Mouse (Mus musculus): ENCODE measurements around the gene Tnk2. TPM values are rescaled to one million over a fixed set of nuclear protein-coding genes. Genes with fewer than 3 reads are reported as not detected.

The Tnk2 gene
- total RNA-seq, 2 experiments from 2014 or later, result 5.9 to 8.0 TPM

DNA sequence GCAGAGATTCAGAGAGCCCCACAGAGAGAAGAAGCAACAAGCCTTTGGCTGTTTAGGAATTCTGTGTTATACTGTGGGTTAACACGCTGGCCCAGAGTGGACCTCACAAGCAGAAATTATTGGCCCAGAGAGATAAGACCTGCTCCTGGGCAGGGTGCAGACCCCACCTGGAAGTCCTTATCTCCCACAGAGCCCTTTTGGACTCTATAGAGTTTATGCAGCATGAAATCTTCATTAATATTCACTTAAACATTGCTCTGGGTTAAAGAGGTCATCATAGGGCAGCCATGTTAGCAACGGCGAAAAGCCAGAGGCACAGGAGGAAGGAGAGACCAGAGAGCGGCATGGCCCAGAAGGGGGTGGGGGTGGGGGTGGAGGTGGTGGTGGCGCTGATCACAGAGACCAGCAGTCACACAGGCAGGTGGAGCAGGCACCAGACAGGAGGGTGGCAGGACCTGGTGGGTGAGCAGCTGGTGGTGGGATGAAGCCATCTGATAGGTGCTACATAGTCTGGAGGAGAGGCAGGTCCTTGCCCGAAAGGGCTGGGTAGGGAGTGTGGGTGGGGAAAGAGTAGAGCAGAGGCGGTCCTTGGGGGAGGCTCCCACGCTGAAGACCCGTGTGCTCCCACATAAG is 64.3 kb downstream of the Tnk2 start:
- no peak for ATAC-seq (replicated peaks; ENCODE audit: poor library complexity)

DNA sequence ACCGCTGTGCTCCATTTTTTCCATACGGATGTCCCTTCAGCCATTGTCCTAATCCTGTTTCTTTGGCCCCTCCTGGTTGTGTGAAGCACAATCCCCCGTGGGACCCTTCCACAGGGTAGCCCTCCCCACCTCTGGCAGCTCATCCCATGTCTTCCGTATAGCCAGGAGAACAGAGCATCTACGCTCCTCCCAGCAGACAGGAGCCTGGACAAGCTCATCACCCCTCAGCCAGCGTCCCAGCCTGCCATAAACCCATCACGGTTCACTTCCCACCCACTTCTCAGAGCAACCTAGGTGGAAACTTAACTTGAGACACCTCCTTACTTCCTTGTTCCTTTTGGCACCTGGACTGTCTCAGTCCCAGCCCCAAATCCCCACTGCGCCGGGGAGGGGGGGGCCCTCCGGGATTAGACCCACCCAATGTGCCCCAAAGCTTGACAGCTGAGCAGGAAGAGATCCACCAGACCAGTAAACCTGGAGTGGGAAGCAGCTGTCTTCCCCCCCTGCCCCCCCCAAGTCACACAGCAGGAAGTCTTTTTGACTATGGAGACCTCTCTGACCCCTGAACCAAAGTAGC is 64.9 kb downstream of the Tnk2 start:
- ATAC-seq (replicated peaks; ENCODE audit: poor library complexity), result no peak

DNA sequence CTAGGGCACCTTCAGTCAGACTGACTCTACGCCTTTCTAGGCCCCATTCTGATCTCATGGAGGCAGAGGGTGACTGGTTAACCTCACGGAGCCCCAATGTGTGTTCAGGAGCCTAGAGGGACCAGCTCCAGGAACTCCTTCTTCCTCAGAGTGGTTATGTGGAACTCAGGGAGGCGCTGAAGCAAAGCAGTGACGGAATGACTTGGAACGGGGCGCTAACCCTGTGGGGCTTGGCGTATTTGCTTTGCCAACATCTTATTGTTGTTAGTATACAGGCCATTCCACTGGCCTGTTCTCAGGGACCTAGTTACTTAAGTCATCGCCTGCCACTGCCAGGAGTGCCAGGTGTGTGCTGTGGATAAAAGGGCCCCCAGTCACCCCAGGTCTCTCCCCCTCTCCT is 65.4 kb downstream of the Tnk2 start:
- no peak for ATAC-seq (replicated peaks; ENCODE audit: poor library complexity)

DNA sequence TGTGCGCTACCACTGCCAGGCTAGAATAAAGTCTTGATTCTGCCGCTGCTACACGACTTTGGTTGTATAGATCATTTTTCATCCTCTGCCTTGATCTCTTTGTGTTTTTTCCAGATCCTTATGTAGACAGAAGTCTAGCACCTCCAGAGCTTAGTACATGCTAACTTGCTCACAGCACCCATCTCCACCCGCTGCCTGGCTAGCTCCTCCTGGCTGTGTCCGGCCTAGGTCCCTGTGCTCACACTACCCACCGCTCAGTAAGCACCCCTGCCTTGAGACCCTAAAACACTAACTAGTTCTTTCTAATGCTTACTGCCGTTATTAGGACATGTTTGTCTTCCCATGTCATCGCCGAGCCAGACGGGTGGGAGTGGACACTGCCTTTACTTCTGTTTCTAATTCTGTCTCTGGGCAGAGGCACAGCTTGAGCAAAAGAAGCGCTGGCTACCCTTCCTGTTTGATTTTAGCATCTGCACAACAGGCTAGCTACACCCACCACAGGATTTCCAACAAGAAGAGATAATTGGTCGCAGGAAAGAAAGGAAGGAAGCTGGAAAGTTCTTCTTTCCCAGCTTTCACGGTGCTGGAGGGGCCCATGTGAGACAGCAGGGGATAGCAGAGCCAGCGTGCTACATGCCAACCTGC is 66.9 kb downstream of the Tnk2 start:
- ATAC-seq (replicated peaks; ENCODE audit: poor library complexity), result no peak

DNA sequence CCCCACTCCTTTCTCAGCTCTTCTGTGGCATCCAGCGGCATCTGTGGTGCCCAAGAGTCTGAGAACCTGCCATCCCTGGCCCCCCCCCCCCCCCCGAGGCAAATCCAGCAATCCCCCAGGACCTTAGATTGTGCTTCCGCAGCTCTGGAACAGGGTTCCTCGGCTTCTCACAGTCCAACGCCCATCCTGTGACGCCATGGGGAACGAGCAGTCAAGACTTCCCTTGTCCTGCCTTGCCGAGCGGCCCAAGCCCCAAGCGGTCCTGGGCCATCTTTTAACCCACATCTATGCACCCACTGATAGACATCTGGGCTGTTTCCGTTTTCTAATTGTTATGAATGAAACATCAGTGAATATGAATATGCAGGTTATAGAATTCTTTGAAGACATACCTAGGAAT is 68.5 kb downstream of the Tnk2 start:
- ATAC-seq (replicated peaks; ENCODE audit: poor library complexity), result no peak

DNA sequence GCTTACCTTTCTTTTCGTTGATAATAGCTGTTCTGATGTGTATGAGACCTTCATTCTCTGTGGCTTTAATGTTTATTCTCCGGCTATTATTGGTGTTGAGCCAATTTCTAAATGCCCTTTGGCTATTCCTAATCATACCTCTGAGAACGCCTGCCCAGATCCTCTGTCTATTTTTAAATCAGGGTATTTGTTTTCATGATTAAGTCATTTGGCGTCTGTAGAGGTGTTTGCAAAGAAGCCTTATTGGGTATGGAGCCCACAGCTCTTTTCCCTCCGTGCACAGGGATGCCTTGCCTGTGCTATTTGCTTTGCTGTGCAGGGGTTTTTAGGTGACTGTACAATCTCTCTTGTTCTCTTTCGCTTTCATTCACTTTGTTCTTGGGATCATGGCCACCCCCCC is 69.9 kb downstream of the Tnk2 start:
- ATAC-seq (replicated peaks; ENCODE audit: poor library complexity), result no peak

DNA sequence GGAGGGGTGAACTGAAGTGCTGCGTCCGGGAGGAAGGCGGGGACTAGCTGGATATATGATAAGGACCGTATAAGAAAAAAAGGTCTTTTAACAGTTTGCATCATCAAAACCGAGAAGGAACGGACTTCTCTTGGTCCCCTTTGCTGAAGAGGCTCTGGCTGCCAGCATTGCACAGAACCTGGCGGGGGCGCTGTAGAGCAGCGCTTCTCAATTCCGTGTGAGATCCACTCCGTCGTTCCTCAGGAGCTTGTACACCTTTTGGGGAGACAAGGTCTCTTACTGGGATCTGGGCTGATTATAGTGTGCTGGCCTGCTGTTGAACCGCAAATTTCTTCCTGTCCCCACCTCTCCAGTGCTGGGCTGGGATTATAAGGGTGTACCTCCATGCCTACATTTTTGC is 71.7 kb downstream of the Tnk2 start:
- ATAC-seq (replicated peaks; ENCODE audit: poor library complexity), result peak; percentile 52; the same call in 1 of the 2 replicates

DNA sequence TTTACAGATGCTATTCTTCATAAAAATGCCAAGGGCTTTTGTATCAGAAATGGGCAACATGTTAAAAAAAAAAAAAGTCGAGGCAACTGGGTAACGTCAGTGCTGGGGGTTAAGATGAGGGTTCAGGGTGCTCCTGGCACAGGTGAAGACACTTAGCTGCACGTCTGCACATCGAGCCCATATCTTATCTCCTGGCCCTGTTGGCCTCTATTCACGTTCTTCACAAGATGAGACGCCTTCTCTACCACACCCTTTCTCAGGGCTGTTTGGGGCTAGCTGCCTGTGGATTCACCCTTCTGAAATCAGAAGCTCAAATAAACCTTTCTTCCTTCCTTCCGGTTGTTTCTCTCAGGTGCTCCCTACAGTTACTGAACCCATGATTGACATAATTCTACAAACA is 79.5 kb downstream of the Tnk2 start:
- ATAC-seq (replicated peaks; ENCODE audit: poor library complexity), result no peak

DNA sequence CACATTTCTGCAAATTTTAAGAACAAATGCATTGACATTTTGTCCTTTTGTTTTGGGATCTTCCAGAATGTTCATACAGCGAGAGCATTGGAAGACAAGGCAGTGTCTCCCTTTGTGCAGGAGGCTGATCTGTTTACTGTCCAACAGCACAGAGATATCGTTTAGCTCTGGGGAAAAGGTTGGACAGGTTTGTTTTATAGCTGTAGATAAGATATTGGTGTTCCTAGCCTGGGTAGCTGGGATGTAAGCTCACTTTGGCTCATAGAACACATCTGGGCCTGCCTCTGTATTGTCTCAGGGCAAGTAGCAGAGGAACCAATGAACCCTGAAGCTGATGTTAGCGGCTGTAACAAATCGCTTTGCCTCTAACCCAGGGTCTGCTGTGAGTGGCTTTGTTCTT is 80.1 kb downstream of the Tnk2 start:
- no peak for ATAC-seq (replicated peaks; ENCODE audit: poor library complexity)

DNA sequence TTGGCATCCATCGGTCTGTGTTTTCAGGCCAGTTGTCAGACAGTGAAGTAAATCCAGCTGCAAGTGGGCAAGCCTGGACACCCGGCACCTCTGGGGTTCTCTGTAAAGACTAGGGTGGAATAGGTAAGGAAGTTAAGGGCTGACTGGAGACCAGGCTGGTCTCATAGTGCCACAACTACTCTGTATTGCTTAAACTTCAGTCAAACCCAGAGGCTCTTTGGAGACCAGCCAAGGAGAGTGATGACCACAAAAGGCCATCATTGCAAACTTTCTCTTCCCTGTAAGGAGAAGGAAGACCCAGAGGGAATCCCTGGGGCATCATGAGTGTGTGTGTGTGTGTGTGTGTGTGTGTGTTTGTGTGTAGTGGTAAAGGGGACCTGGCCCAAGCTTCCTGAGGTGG is 80.6 kb downstream of the Tnk2 start:
- 0 out of 2 replicates have a peak, but pooled peaks have one; percentile 29 for ATAC-seq (replicated peaks; ENCODE audit: poor library complexity)

DNA sequence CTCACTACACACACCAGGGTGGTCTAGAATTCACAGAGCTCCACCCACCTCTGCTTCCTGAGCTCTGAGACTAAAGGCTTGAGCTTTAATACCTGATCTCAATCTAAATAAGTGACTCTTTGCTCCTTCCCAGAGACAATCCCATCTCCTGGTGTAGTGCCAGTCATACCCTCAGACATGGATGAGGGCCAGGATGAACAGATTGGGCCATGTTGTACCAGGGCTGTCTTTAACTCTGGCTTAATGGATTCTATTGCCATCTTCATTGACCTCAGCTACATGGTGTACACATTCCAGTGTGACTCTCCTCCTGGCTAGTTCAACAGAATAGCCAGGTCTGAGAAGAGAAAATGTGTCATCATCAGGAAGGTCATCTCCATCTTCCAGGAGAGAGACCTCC is 82.8 kb downstream of the Tnk2 start:
- no peak for ATAC-seq (replicated peaks; ENCODE audit: poor library complexity)

DNA sequence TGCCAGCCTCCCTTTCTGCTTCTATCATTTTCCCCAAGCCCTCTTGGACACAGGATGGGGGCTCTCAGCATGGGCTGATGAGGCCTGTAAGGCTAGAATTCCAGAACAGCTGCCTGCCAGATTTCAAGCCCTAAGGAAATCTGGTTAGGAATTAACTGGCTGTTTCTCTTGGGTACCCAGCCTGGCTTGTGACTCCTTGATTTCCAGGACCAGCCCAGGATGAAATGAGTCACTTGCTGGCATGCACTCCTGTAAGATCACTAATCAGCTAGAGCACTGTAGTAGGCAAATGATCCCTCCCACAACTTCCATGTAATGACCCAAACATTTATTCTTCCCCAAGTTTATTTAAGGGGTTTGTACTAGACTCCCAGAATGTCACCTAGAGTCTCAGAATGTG is 84.6 kb downstream of the Tnk2 start:
- no peak for ATAC-seq (replicated peaks; ENCODE audit: poor library complexity)

DNA sequence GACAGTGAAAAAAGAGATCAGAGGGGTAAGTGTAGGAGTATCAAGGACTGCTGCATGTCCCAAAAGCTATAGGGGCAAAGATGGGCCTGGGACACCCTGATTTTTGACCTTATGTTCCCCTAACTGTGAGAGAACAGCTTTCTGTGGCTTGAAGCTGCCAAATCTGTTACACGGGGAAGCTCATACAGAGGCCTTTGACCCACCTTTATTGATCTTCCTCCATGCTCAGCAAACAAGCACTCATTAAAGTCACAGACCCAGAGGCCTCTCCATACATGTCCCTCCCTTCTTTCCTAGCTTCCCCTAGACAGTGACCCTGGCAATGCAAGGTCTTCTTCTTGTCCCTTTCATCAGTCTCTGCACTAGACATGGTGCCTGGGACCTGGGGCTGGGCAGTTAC is 85.1 kb downstream of the Tnk2 start:
- ATAC-seq (replicated peaks; ENCODE audit: poor library complexity), result no peak

Other genes with a start within 250 kb of the Tnk2 start
- gene Tm4sf19, start 243.4 kb upstream of the Tnk2 start, total RNA-seq (2015), result not detected in 2 replicates
- gene Tm4sf19, start 243.4 kb upstream of the Tnk2 start, total RNA-seq (2017), result not detected in 2 replicates
- gene Tctex1d2, start 224.2 kb upstream of the Tnk2 start, total RNA-seq (2015), result 41.0 and 43.7 TPM in 2 replicates
- gene Tctex1d2, start 224.2 kb upstream of the Tnk2 start, total RNA-seq (2017), result 37.6 and 41.4 TPM in 2 replicates
- gene Pcyt1a, start 213.0 kb upstream of the Tnk2 start, total RNA-seq (2015), result 50.2 and 58.1 TPM in 2 replicates
- gene Pcyt1a, start 213.0 kb upstream of the Tnk2 start, total RNA-seq (2017), result 74.4 and 99.1 TPM in 2 replicates
- not detected in 2 replicates for gene Slc51a, start 156.0 kb upstream of the Tnk2 start, total RNA-seq (2015)
- 0.04 and 0.17 TPM in 2 replicates for gene Slc51a, start 156.0 kb upstream of the Tnk2 start, total RNA-seq (2017)
- gene Zdhhc19, start 147.6 kb upstream of the Tnk2 start, total RNA-seq (2015), result not detected in 2 replicates
- not detected in 2 replicates for gene Zdhhc19, start 147.6 kb upstream of the Tnk2 start, total RNA-seq (2017)
- 111 and 138 TPM in 2 replicates for gene Tfrc, start 35.0 kb upstream of the Tnk2 start, total RNA-seq (2015)
- 110 and 143 TPM in 2 replicates for gene Tfrc, start 35.0 kb upstream of the Tnk2 start, total RNA-seq (2017)
- not detected in 2 replicates for gene Muc4, start 92.0 kb downstream of the Tnk2 start, total RNA-seq (2015)
- not detected in 2 replicates for gene Muc4, start 92.0 kb downstream of the Tnk2 start, total RNA-seq (2017)
- not detected in 2 replicates for gene Muc20, start 153.6 kb downstream of the Tnk2 start, total RNA-seq (2015)
- gene Muc20, start 153.6 kb downstream of the Tnk2 start, total RNA-seq (2017), result not detected in 2 replicates
- gene Smbd1, start 166.6 kb downstream of the Tnk2 start, total RNA-seq (2015), result not detected in 2 replicates
- gene Smbd1, start 166.6 kb downstream of the Tnk2 start, total RNA-seq (2017), result not detected in 2 replicates
- gene Fyttd1, start 233.6 kb downstream of the Tnk2 start, total RNA-seq (2015), result 31.3 and 39.0 TPM in 2 replicates
- gene Fyttd1, start 233.6 kb downstream of the Tnk2 start, total RNA-seq (2017), result 51.3 and 70.4 TPM in 2 replicates
- 7.6 and 8.2 TPM in 2 replicates for gene Rubcn, start 233.9 kb downstream of the Tnk2 start, total RNA-seq (2015)
- gene Rubcn, start 233.9 kb downstream of the Tnk2 start, total RNA-seq (2017), result 11.3 and 11.4 TPM in 2 replicates